8 mouse cellular contexts compared by ENCODE assay signal in genomic region chr11:59202081-59202995, GRCm38 (mm10). TPM values are rescaled to one million over a fixed set of nuclear protein-coding genes. Genes with fewer than 3 reads are reported as not detected.
DNase-seq lines count a peak whose midpoint lies in the region; ATAC-seq lines count a peak whose summit lies in the region.

Gene Mrpl55 (plus strand): TSS chr11:59202486.

- H3K27me3 ChIP-seq in hindbrain, embryonic 15.5 days = no peaks in the 10 kb centered on the region
- H3K27me3 ChIP-seq in megakaryocyte, embryonic 14.5 days (replicated peaks) = no peaks in the 10 kb centered on the region

- H3K27ac ChIP-seq in hindbrain, embryonic 15.5 days (replicated peaks) = peak within 1 kb of the TSS; percentile 75

- H3K4me1 ChIP-seq in hindbrain, embryonic 15.5 days (replicated peaks) = peaks cover 22% of the 10 kb centered on the region
- H3K4me1 ChIP-seq in megakaryocyte, embryonic 14.5 days = peaks cover 25% of the 10 kb centered on the region

- under 1% methylated on average over 63 of the region's 63 CpGs for WGBS in hindbrain, embryonic 15.5 days

- DNase-seq in T-cell, adult 2 months (ENCODE audit: low spot score) = peak; percentile 93
- peak; percentile 92 to 97 for DNase-seq in cerebellum, postnatal 25 days
- peak; percentile 93 to 94 for DNase-seq in frontal cortex, postnatal 36 days (ENCODE audit: low spot score in 2 of 2)
- peak; percentile 86 to 89 for DNase-seq in left cerebral cortex, adult 8-10 months (ENCODE audit: low spot score in 2 of 2)
- peak; percentile 96 to 97 for DNase-seq in right cerebral cortex, postnatal 10 days (ENCODE audit: low spot score in 2 of 2)
- DNase-seq in urinary bladder, postnatal 25 days (ENCODE audit: low spot score) = peak; percentile 96

- no peaks in the 10 kb centered on the region for H3K9me3 ChIP-seq in hindbrain, embryonic 15.5 days
- no peaks in the 10 kb centered on the region for H3K9me3 ChIP-seq in megakaryocyte, embryonic 14.5 days

- ATAC-seq in hindbrain, embryonic 15.5 days (ENCODE audit: low FRiP score, low read depth) = peak; percentile 92

- H3K9ac ChIP-seq in hindbrain, embryonic 15.5 days = peak within 1 kb of the TSS; percentile 71

- H3K4me3 ChIP-seq in hindbrain, embryonic 15.5 days = peak within 1 kb of the TSS; percentile 72
- peak within 1 kb of the TSS; percentile 92 for H3K4me3 ChIP-seq in megakaryocyte, embryonic 14.5 days (replicated peaks)

- H3K36me3 ChIP-seq in hindbrain, embryonic 15.5 days = peaks cover 13% of the 10 kb centered on the region; the same call in 1 of the 2 replicates
- peaks cover 35% of the 10 kb centered on the region for H3K36me3 ChIP-seq in megakaryocyte, embryonic 14.5 days (replicated peaks; ENCODE audit: low read length)

- peak within 1 kb of the TSS; percentile 85 for H3K4me2 ChIP-seq in hindbrain, embryonic 15.5 days

RNA-seq across cellular contexts. Expression of gene Mrpl55, which starts in this region (rescaled TPM):
- 93.3 and 103 TPM in 2 replicates for polyA plus RNA-seq in hindbrain, embryonic 15.5 days (2015; fragmentation: Nextera tagmentation; extraction: Ambion mirVana)
- 10 to 100 TPM; 35.4 to 42.3 (median 39.2) TPM for total RNA-seq in left cerebral cortex, adult 8-10 months (2022)
- polyA plus RNA-seq in megakaryocyte, embryonic 14.5 days (2012; ENCODE audit: insufficient read depth, low replicate concordance) = 22.0 and 34.5 TPM in 2 replicates

Comparison
In these comparisons a context has a peak if more than half of its experiments do, and no peak if none do; other contexts are left out.
1. Peak in every context shown above with its lines: DNase-seq, ATAC-seq, H3K4me3 ChIP-seq and H3K27ac ChIP-seq.